Comparison of ENCODE assay signal across 13 mouse cellular contexts in genomic region chr19:5459019-5459418, GRCm38 (mm10). TPM values are rescaled to one million over a fixed set of nuclear protein-coding genes. Genes with fewer than 3 reads are reported as not detected.
A peak's percentile ranks its signal among the peaks of the same experiment; 100 is the strongest.
DNase-seq lines count a peak whose midpoint lies in the region; ATAC-seq and TF ChIP-seq lines count a peak whose summit lies in the region.
"Had no signal": no experiment of that assay in that cellular context is flagged by ENCODE, and none has a peak within 500 bp of the region (broad histone marks: within the 10 kb centered on the region; RNA-seq: fewer than 3 reads in every experiment).

No protein-coding gene starts in this region.

- peak; percentile 67 for DNase-seq in cerebellum, adult 11-12 months
- peak; percentile 13 for DNase-seq in heart, postnatal 4 days
- DNase-seq in heart, adult 8-10 months (ENCODE audit: low spot score), result no peak
- no peak for DNase-seq in liver, embryonic 11.5 days (ENCODE audit: low spot score)
- no peak for DNase-seq in liver, postnatal 0 days
- DNase-seq: gastrocnemius, postnatal 10 days; lung, adult 18-20 months had no signal

- peaks cover 33% of the 10 kb centered on the region for H3K4me1 ChIP-seq in liver, embryonic 11.5 days (replicated peaks; ENCODE audit: control insufficient read depth, insufficient read depth, low read length)
- peaks cover 34% of the 10 kb centered on the region for H3K4me1 ChIP-seq in liver, postnatal 0 days (ENCODE audit: insufficient read depth)
- H3K4me1 ChIP-seq in hindbrain, embryonic 12.5 days, result peaks cover 45% of the 10 kb centered on the region

- H3K27me3 ChIP-seq in liver, embryonic 11.5 days (replicated peaks; ENCODE audit: control insufficient read depth, insufficient read depth, low read length), result no peaks in the 10 kb centered on the region
- H3K27me3 ChIP-seq in liver, postnatal 0 days (ENCODE audit: insufficient read depth, low read length), result 0 out of 2 replicates have a peak, but pooled peaks cover 8% of the 10 kb centered on the region
- no peaks in the 10 kb centered on the region for H3K27me3 ChIP-seq in myocyte (ENCODE audit: control insufficient read depth, insufficient read depth, insufficient read length)
- H3K27me3 ChIP-seq in hindbrain, embryonic 12.5 days, result peaks cover 11% of the 10 kb centered on the region; the same call in 1 of the 2 replicates

- H3K79me2 ChIP-seq in myocyte (ENCODE audit: control insufficient read depth, insufficient read depth), result peaks cover 42% of the 10 kb centered on the region

- H3K9ac ChIP-seq in liver, embryonic 11.5 days (ENCODE audit: low read depth, low read length), result no peak overlapping the region
- H3K9ac ChIP-seq in liver, postnatal 0 days (replicated peaks), result no peak overlapping the region
- no peak overlapping the region for H3K9ac ChIP-seq in hindbrain, embryonic 12.5 days

- no peaks in the 10 kb centered on the region for H3K9me3 ChIP-seq in liver, embryonic 11.5 days (ENCODE audit: control insufficient read depth, low read length)
- no peaks in the 10 kb centered on the region for H3K9me3 ChIP-seq in liver, postnatal 0 days (ENCODE audit: low read length)
- no peaks in the 10 kb centered on the region for H3K9me3 ChIP-seq in hindbrain, embryonic 12.5 days (replicated peaks)

- 67% methylated on average over 7 of the region's 7 CpGs for WGBS in liver, embryonic 11.5 days
- WGBS in liver, postnatal 0 days (ENCODE audit: insufficient replicate concordance), result 68% methylated on average over 7 of the region's 7 CpGs
- WGBS in hindbrain, embryonic 12.5 days, result 72% methylated on average over 7 of the region's 7 CpGs

- H3K4me3 ChIP-seq in liver, embryonic 11.5 days (ENCODE audit: low read depth, low read length), result 0 out of 2 replicates have a peak overlapping the region, but pooled peaks have one; percentile 11
- no peak overlapping the region for H3K4me3 ChIP-seq in liver, postnatal 0 days (ENCODE audit: low read depth, low read length)
- H3K4me3 ChIP-seq in myocyte, result no peak overlapping the region
- no peak overlapping the region for H3K4me3 ChIP-seq in hindbrain, embryonic 12.5 days

- H3K4me2 ChIP-seq in liver, embryonic 11.5 days, result no peak overlapping the region
- H3K4me2 ChIP-seq in liver, postnatal 0 days (ENCODE audit: low read depth, low read length), result no peak overlapping the region
- peak overlapping the region; percentile 96 for H3K4me2 ChIP-seq in myocyte (ENCODE audit: low read depth)
- H3K4me2 ChIP-seq in hindbrain, embryonic 12.5 days (replicated peaks), result no peak overlapping the region

- H3K36me3 ChIP-seq in liver, embryonic 11.5 days (ENCODE audit: control insufficient read depth, insufficient read depth, low read length), result peaks cover 2% of the 10 kb centered on the region; the same call in 1 of the 2 replicates
- peaks cover 17% of the 10 kb centered on the region for H3K36me3 ChIP-seq in liver, postnatal 0 days (replicated peaks; ENCODE audit: insufficient read depth, low read length)
- peaks cover 5% of the 10 kb centered on the region for H3K36me3 ChIP-seq in myocyte (ENCODE audit: control insufficient read depth, insufficient read depth)
- H3K36me3 ChIP-seq in hindbrain, embryonic 12.5 days, result peaks cover 12% of the 10 kb centered on the region

- no peak for TF ChIP-seq CTCF in liver, postnatal 0 days (IDR thresholded peaks at IDR 0.05; ENCODE audit: low read depth)

- no peak for TF ChIP-seq EP300 in liver, postnatal 0 days (IDR thresholded peaks at IDR 0.05; ENCODE audit: low read depth)

- no peak for TF ChIP-seq POLR2A in myocyte (IDR thresholded peaks at IDR 0.05; ENCODE audit: insufficient read length, low read depth)

- ATAC-seq in cerebellum, adult (ENCODE audit: insufficient number of reproducible peaks, low FRiP score, low TSS enrichment), result no peak
- ATAC-seq in liver, embryonic 11.5 days (replicated peaks; ENCODE audit: low FRiP score), result no peak
- ATAC-seq in liver, postnatal 0 days, result no peak
- no peak for ATAC-seq in hindbrain, embryonic 12.5 days (ENCODE audit: low FRiP score)

- no peak overlapping the region for H3K27ac ChIP-seq in liver, embryonic 11.5 days (ENCODE audit: low read depth, low read length)
- H3K27ac ChIP-seq in liver, postnatal 0 days (ENCODE audit: low read depth), result no peak overlapping the region
- H3K27ac ChIP-seq in hindbrain, embryonic 12.5 days, result no peak overlapping the region

- no peak overlapping the region for H3ac ChIP-seq in myocyte (ENCODE audit: control insufficient read depth, insufficient read length)

TF ChIP-seq in myocyte, 11 proteins besides CTCF, POLR2A, EP300 and RAD21:
- TF ChIP-seq USF1 (IDR thresholded peaks at IDR 0.05; ENCODE audit: low read depth) (no peak), TCF12 (IDR thresholded peaks at IDR 0.05; ENCODE audit: insufficient read depth, poor library complexity, severe bottlenecking) (no peak), MYOD1 (IDR thresholded peaks at IDR 0.05; ENCODE audit: control insufficient read depth in 1 of 3, insufficient read length in 2 of 3, low read depth in 2 of 3) (no peak), MAX (IDR thresholded peaks at IDR 0.05; ENCODE audit: low read depth) (no peak), MYOG (IDR thresholded peaks at IDR 0.05; ENCODE audit: control insufficient read depth in 1 of 3, insufficient read depth in 1 of 3, insufficient read length in 2 of 3, low read depth in 2 of 3) (no peak), E2F4 (IDR thresholded peaks at IDR 0.05; ENCODE audit: insufficient read depth) (no peak), TCF3 (IDR thresholded peaks at IDR 0.05; ENCODE audit: insufficient read length, low read depth) (no peak), POLR2AphosphoS2 (IDR thresholded peaks at IDR 0.05; ENCODE audit: insufficient read length, low read depth) (no peak), CEBPB (IDR thresholded peaks at IDR 0.05; ENCODE audit: insufficient read depth, poor library complexity, severe bottlenecking) (no peak), SRF (IDR thresholded peaks at IDR 0.05; ENCODE audit: control insufficient read depth, insufficient read length, low read depth) (no peak), REST (IDR thresholded peaks at IDR 0.05; ENCODE audit: insufficient read depth, insufficient read length) (no peak)

RNA-seq across cellular contexts. Expression of gene Ccdc85b, which starts 1.3 kb away (rescaled TPM):
- total RNA-seq in heart, postnatal 4 days (2021), result 10 to 100 TPM; 13.5 to 13.9 TPM
- total RNA-seq in heart, adult 8-10 months (2022), result 10 to 100 TPM in 1 of 4 experiments, 1 to 10 TPM in 3; 8.3 to 10.4 (median 8.9) TPM
- polyA plus RNA-seq in liver, embryonic 11.5 days (2014; fragmentation: Nextera tagmentation; extraction: Ambion mirVana), result 5.8 and 6.3 TPM in 2 replicates
- 1.6 and 2.1 TPM in 2 replicates for polyA plus RNA-seq in liver, postnatal 0 days (2015; fragmentation: Nextera tagmentation; extraction: Ambion mirVana)
- 10.7 TPM for polyA plus RNA-seq in myocyte (2012; fragmentation: generic; extraction: Trizol)
- 10.7 and 11.0 TPM in 2 replicates for polyA plus RNA-seq in hindbrain, embryonic 12.5 days (2016; fragmentation: Nextera tagmentation; extraction: Ambion mirVana)

RNA-seq across cellular contexts. Expression of gene Fibp, which starts 1.4 kb away (rescaled TPM):
- 100 to 1,000 TPM; 106 to 118 TPM for total RNA-seq in heart, postnatal 4 days (2021)
- total RNA-seq in heart, adult 8-10 months (2022), result 10 to 100 TPM; 41.3 to 52.3 (median 49.2) TPM
- polyA plus RNA-seq in liver, embryonic 11.5 days (2014; fragmentation: Nextera tagmentation; extraction: Ambion mirVana), result 60.9 and 66.7 TPM in 2 replicates
- 35.6 and 35.7 TPM in 2 replicates for polyA plus RNA-seq in liver, postnatal 0 days (2015; fragmentation: Nextera tagmentation; extraction: Ambion mirVana)
- 122 TPM for polyA plus RNA-seq in myocyte (2012; fragmentation: generic; extraction: Trizol)
- 133 and 144 TPM in 2 replicates for polyA plus RNA-seq in hindbrain, embryonic 12.5 days (2016; fragmentation: Nextera tagmentation; extraction: Ambion mirVana)

RNA-seq across cellular contexts. Expression of gene Ctsw, which starts 9.3 kb away (rescaled TPM):
- total RNA-seq in heart, postnatal 4 days (2021), result under 1 TPM; 0.24 to 0.50 TPM
- total RNA-seq in heart, adult 8-10 months (2022), result under 1 TPM in 3 of 4 experiments, not detected in 1; 0.29 to 0.38 (median 0.37) TPM
- polyA plus RNA-seq in liver, embryonic 11.5 days (2014; fragmentation: Nextera tagmentation; extraction: Ambion mirVana), result 0.39 and 0.52 TPM in 2 replicates
- polyA plus RNA-seq in liver, postnatal 0 days (2015; fragmentation: Nextera tagmentation; extraction: Ambion mirVana), result 1.4 and 1.9 TPM in 2 replicates
- 7.2 TPM for polyA plus RNA-seq in myocyte (2012; fragmentation: generic; extraction: Trizol)
- 3.7 and 4.3 TPM in 2 replicates for polyA plus RNA-seq in hindbrain, embryonic 12.5 days (2016; fragmentation: Nextera tagmentation; extraction: Ambion mirVana)

RNA-seq across cellular contexts. Expression of gene Fosl1, which starts 11.7 kb away (rescaled TPM):
- total RNA-seq in heart, postnatal 4 days (2021), result not detected
- total RNA-seq in heart, adult 8-10 months (2022), result under 1 TPM in 2 of 4 experiments, not detected in 2; 0.14 to 0.23 TPM
- 0.52 and 0.59 TPM in 2 replicates for polyA plus RNA-seq in liver, embryonic 11.5 days (2014; fragmentation: Nextera tagmentation; extraction: Ambion mirVana)
- not detected in 2 replicates for polyA plus RNA-seq in liver, postnatal 0 days (2015; fragmentation: Nextera tagmentation; extraction: Ambion mirVana)
- polyA plus RNA-seq in myocyte (2012; fragmentation: generic; extraction: Trizol), result 15.4 TPM
- not detected in 2 replicates for polyA plus RNA-seq in hindbrain, embryonic 12.5 days (2016; fragmentation: Nextera tagmentation; extraction: Ambion mirVana)
- total RNA-seq: gastrocnemius, postnatal 10 days; heart, postnatal 14 days; left cerebral cortex, postnatal 25 days had no signal
- polyA plus RNA-seq: intestine, embryonic 14.5 days had no signal

RNA-seq across cellular contexts. Expression of gene Efemp2, which starts 14.7 kb away (rescaled TPM):
- total RNA-seq in heart, postnatal 4 days (2021), result 10 to 100 TPM; 36.7 to 37.8 TPM
- 10 to 100 TPM in 2 of 4 experiments, 1 to 10 TPM in 2; 6.5 to 11.2 (median 9.5) TPM for total RNA-seq in heart, adult 8-10 months (2022)
- polyA plus RNA-seq in liver, embryonic 11.5 days (2014; fragmentation: Nextera tagmentation; extraction: Ambion mirVana), result 47.8 and 55.3 TPM in 2 replicates
- 8.1 and 9.2 TPM in 2 replicates for polyA plus RNA-seq in liver, postnatal 0 days (2015; fragmentation: Nextera tagmentation; extraction: Ambion mirVana)
- polyA plus RNA-seq in myocyte (2012; fragmentation: generic; extraction: Trizol), result 81.3 TPM
- polyA plus RNA-seq in hindbrain, embryonic 12.5 days (2016; fragmentation: Nextera tagmentation; extraction: Ambion mirVana), result 75.3 and 81.0 TPM in 2 replicates

Comparison
In these comparisons a context has a peak if more than half of its experiments do, and no peak if none do; other contexts are left out.
1. DNase-seq: peak in cerebellum, adult 11-12 months (single experiment) and heart, postnatal 4 days (single experiment); none in heart, adult 8-10 months (single experiment), liver, embryonic 11.5 days (single experiment) and liver, postnatal 0 days (single experiment).